Mouse (Mus musculus): ENCODE measurements around the gene Tuba1a.

DNA sequence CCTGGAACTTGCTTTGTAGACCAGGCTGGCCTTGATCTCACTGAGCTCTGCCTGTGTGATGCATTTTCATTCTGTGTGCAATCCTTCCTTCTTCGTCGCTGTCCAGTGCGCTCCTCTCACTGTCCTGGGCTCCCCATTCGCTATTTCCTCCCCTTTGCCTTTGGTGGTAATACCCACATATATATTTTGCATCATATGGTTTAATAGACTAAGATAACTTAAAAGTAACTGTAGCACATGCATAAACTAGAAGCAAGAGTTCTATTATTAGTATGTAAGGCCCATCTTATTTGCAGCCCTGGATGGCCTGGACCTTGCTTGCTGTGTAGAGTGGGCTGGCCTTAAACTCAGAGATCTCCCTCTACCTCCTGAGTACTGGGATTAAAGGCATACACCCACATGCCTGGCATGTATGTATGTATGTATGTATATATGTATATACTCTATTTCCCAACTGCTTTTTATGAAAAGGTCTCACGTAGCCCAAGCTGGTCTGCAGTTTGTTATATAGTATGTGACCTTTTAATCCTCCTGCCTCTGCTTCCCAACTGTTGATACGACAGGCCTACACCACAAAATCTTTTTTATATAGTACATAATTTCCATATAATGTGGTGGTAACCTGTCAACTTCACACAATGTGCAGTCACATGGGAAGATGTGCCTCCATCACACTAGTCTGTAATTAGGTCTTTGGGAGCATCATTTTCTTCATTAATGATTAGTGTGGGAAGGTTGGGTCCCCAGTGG is 4.5 kb downstream of the Tuba1a start:
- TF ChIP-seq CTCF (conservative IDR thresholded peaks at IDR 0.05 in 1 of 2, IDR thresholded peaks at IDR 0.05 in 1 of 2; ENCODE audit: low read depth in 2 of 2, low read length in 2 of 2) (no peak), EP300 (IDR thresholded peaks at IDR 0.05; ENCODE audit: low read length) (no peak), SMC3 (IDR thresholded peaks at IDR 0.05; ENCODE audit: low read depth, low read length) (no peak), POLR2A (IDR thresholded peaks at IDR 0.05; ENCODE audit: low read depth, low read length) (no peak), GABPA (IDR thresholded peaks at IDR 0.05; ENCODE audit: insufficient replicate concordance, low read depth, low read length) (no peak), MXI1 (IDR thresholded peaks at IDR 0.05; ENCODE audit: low read depth, low read length) (no peak)

Measured in CH12.LX (cell line).